Mouse (Mus musculus): ENCODE results near the gene Arhgef25. TPM values are rescaled to one million over a fixed set of nuclear protein-coding genes. Genes with fewer than 3 reads are reported as not detected.

Gene Arhgef25
- polyA plus RNA-seq, 1 experiment, result 187 TPM

DNA sequence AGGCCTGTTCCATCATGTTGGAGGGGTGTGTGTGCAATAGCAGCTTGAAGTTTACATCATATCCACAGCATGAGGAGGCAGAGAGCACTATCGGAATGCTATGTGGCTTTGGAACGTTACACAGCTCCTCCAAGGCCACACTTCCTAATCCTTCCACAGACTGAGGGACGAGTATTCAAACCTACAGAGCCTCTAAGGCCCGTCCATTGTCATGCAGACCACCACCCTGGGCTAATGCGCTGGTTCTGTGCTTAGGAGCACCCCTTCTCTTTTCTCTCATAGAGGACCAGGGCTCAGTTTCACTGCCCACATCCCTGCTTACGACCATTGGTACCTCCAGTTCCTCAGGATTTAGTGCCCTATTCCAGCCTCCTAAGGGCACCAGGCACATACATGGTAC is 35.3 kb upstream of the Arhgef25 start:
- TF ChIP-seq CTCF (IDR thresholded peaks at IDR 0.05; ENCODE audit: borderline replicate concordance, insufficient read depth, low read length) (no peak), POLR2A (IDR thresholded peaks at IDR 0.05; ENCODE audit: low read depth, low read length) (no peak)
- Histone ChIP-seq H3K4me3 (ENCODE audit: insufficient read depth, low read length) (no peak overlapping the region), H3K4me1 (ENCODE audit: control insufficient read depth, insufficient read depth, low read length) (no peaks in the 10 kb centered on the region), H3K27ac (ENCODE audit: insufficient read depth, low read length) (no peak overlapping the region)

DNA sequence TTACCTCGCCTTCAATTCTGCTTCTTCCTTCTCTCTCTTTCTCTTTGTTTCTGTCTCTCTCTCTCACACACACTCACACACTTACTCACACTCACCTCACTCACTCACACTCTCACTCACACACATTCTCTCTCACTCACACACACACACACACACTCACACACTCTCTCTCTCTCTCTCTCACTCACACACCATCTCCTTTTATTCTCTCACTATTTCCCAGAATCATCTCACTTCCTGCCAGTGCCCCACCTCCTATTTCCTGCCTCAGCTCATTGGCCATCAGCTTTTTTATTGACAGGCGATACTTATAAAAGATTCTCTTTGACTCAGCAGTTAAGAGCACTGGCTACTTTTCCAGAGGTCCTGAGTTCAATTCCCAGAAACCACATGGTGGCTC is 28.5 kb upstream of the Arhgef25 start:
- Histone ChIP-seq H3K4me1 (ENCODE audit: control insufficient read depth, insufficient read depth, low read length) (no peaks in the 10 kb centered on the region), H3K27ac (ENCODE audit: insufficient read depth, low read length) (no peak overlapping the region), H3K4me3 (ENCODE audit: insufficient read depth, low read length) (no peak overlapping the region)
- TF ChIP-seq CTCF (IDR thresholded peaks at IDR 0.05; ENCODE audit: borderline replicate concordance, insufficient read depth, low read length) (no peak), POLR2A (IDR thresholded peaks at IDR 0.05; ENCODE audit: low read depth, low read length) (no peak)

- TF ChIP-seq CTCF (IDR thresholded peaks at IDR 0.05; ENCODE audit: borderline replicate concordance, insufficient read depth, low read length), result no peak
- no peak for TF ChIP-seq POLR2A (IDR thresholded peaks at IDR 0.05; ENCODE audit: low read depth, low read length)
- H3K4me1 ChIP-seq (ENCODE audit: control insufficient read depth, insufficient read depth, low read length), result no peaks in the 10 kb centered on the region
- no peak overlapping the region for H3K27ac ChIP-seq (ENCODE audit: insufficient read depth, low read length)
- no peak overlapping the region for H3K4me3 ChIP-seq (ENCODE audit: insufficient read depth, low read length)
Measured at GRCm38 (mm10) chr10:127217177-127217576, 27.3 kb upstream of the Arhgef25 start.

DNA sequence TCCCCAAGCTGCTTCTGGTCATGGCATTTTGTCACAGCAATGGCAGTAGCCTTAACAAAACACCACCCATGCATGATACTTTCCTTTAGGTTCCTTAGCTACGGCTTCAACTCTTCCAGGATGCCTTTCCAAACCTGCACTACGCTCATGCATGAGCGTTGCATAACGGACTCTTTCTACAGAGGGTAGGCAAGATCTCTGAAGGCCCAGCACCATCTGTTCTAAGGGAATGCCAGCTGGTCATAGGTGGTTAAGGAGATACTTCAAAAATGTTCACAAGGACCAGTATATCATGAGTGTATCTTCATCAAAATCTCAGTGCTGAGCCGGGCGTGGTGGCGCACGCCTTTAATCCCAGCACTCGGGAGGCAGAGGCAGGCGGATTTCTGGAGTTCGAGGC is 26.6 kb upstream of the Arhgef25 start:
- TF ChIP-seq CTCF (IDR thresholded peaks at IDR 0.05; ENCODE audit: borderline replicate concordance, insufficient read depth, low read length) (no peak), POLR2A (IDR thresholded peaks at IDR 0.05; ENCODE audit: low read depth, low read length) (no peak)
- no peaks in the 10 kb centered on the region for H3K4me1 ChIP-seq (ENCODE audit: control insufficient read depth, insufficient read depth, low read length)
- no peak overlapping the region for H3K27ac ChIP-seq (ENCODE audit: insufficient read depth, low read length)

GRCm38 (mm10) chr10:127214422-127214803 is 24.5 kb upstream of the Arhgef25 start:
- Histone ChIP-seq H3K4me1 (ENCODE audit: control insufficient read depth, insufficient read depth, low read length) (peaks cover 8% of the 10 kb centered on the region), H3K4me3 (ENCODE audit: insufficient read depth, low read length) (no peak overlapping the region), H3K27ac (ENCODE audit: insufficient read depth, low read length) (no peak overlapping the region)
- no peak for TF ChIP-seq CTCF (IDR thresholded peaks at IDR 0.05; ENCODE audit: borderline replicate concordance, insufficient read depth, low read length)

More for the DNA sequence above, 26.6 kb upstream of the Arhgef25 start:
- no peak overlapping the region for H3K4me3 ChIP-seq (ENCODE audit: insufficient read depth, low read length)

DNA sequence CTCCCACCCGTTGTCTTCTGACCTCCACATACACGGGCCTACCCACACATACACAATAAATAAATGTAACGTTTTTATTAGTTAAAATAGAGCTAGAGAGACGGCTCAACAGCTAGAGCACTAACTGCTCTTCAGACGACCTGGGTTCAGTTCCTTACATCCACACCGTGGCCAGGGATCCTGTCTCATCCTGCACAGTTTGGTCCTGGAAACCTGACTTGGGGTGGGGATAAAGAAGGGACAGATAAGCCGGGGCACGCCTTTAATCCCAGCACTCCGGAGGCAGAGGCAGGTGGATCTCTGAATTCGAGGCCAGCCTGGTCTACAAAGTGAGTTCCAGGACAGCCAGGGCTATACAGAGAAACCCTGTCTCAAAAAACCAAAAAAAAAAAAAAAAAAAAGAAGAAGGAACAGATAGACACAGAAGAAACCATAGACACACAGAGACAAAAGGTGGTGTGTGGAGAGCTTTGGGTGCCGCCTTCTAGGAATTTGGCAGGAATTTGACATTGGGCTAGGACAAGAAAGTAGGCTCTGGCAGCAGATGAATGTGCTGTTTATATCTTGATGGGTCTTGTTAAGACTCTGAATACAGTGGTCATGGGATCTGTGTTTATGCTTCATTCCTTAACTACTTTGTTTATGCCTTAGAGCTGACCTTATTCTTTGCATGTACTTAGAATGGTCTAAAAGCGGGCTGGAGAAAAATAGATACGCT is 24.0 kb upstream of the Arhgef25 start:
- no peak for TF ChIP-seq CTCF (IDR thresholded peaks at IDR 0.05; ENCODE audit: borderline replicate concordance, insufficient read depth, low read length)
- no peak for TF ChIP-seq POLR2A (IDR thresholded peaks at IDR 0.05; ENCODE audit: low read depth, low read length)
- Histone ChIP-seq H3K4me1 (ENCODE audit: control insufficient read depth, insufficient read depth, low read length) (peaks cover 8% of the 10 kb centered on the region), H3K27ac (ENCODE audit: insufficient read depth, low read length) (no peak overlapping the region), H3K4me3 (ENCODE audit: insufficient read depth, low read length) (no peak overlapping the region)

DNA sequence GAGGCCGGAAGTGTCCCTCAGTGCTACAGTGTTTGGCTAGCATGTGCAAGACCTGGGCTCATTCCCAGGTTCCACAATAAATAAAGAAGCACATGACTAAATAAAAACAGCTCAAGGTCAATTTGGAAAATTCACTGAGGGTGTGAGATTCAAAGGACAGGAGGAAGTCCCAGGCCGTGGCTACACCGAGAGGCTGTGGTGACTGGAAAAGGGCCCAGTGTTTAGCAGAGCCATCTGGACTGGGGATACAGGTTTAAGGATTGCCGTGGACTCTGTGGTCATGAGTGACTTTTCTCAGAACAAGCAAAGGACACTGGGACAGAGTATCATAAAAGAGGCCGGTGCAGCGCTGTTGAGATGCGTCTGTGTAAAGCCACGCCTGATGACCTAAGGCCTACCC is 23.4 kb upstream of the Arhgef25 start:
- Histone ChIP-seq H3K4me3 (ENCODE audit: insufficient read depth, low read length) (no peak overlapping the region), H3K27ac (ENCODE audit: insufficient read depth, low read length) (no peak overlapping the region), H3K4me1 (ENCODE audit: control insufficient read depth, insufficient read depth, low read length) (peaks cover 8% of the 10 kb centered on the region)
- TF ChIP-seq POLR2A (IDR thresholded peaks at IDR 0.05; ENCODE audit: low read depth, low read length), result no peak
- no peak for TF ChIP-seq CTCF (IDR thresholded peaks at IDR 0.05; ENCODE audit: borderline replicate concordance, insufficient read depth, low read length)

DNA sequence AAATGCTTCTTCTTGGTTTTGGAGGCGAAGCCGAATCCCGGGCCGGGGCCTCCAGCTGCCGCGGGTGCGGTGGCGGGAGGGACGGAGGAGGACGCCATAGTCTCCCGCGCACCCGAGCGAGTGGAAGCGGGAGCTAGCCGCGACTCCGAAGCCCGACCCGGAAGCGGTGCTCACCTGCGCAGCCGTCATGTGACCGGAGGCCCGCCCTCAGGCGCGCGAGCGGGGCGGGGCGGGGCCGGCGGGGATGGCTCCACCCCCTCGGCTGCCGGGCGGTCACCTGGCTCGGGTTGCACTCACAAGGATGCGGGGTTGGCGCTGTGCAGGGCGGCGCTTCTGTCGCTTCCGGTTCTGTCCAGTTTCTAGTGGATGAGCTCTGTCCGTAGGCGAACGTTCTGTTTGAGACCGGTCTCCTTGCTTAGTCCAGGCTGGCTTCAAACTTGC is 21.6 kb upstream of the Arhgef25 start, which contains the start of gene Pip4k2c:
Gene Pip4k2c, minus strand, starts transcription at position 172 of the 441 bp plus-strand sequence.
- Histone ChIP-seq H3K4me3 (ENCODE audit: insufficient read depth, low read length) (peak within 1 kb of the TSS; percentile 82), H3K27ac (ENCODE audit: insufficient read depth, low read length) (peak within 1 kb of the TSS; percentile 53)
- TF ChIP-seq CTCF (IDR thresholded peaks at IDR 0.05; ENCODE audit: borderline replicate concordance, insufficient read depth, low read length), result no peak
- peak; percentile 87 for TF ChIP-seq POLR2A (IDR thresholded peaks at IDR 0.05; ENCODE audit: low read depth, low read length)

GRCm38 (mm10) chr10:127210961-127211405 is 21.1 kb upstream of the Arhgef25 start:
- peak overlapping the region; percentile 82 for H3K4me3 ChIP-seq (ENCODE audit: insufficient read depth, low read length)
- H3K4me1 ChIP-seq (ENCODE audit: control insufficient read depth, insufficient read depth, low read length), result peaks cover 8% of the 10 kb centered on the region
- TF ChIP-seq CTCF (IDR thresholded peaks at IDR 0.05; ENCODE audit: borderline replicate concordance, insufficient read depth, low read length), result no peak
- 0 out of 2 replicates have a peak, but pooled peaks have one; percentile 7 for TF ChIP-seq POLR2A (IDR thresholded peaks at IDR 0.05; ENCODE audit: low read depth, low read length)
- H3K27ac ChIP-seq (ENCODE audit: insufficient read depth, low read length), result no peak overlapping the region

More for the DNA sequence above, 21.6 kb upstream of the Arhgef25 start, which contains the start of gene Pip4k2c:
- H3K4me1 ChIP-seq (ENCODE audit: control insufficient read depth, insufficient read depth, low read length), result peaks cover 8% of the 10 kb centered on the region

DNA sequence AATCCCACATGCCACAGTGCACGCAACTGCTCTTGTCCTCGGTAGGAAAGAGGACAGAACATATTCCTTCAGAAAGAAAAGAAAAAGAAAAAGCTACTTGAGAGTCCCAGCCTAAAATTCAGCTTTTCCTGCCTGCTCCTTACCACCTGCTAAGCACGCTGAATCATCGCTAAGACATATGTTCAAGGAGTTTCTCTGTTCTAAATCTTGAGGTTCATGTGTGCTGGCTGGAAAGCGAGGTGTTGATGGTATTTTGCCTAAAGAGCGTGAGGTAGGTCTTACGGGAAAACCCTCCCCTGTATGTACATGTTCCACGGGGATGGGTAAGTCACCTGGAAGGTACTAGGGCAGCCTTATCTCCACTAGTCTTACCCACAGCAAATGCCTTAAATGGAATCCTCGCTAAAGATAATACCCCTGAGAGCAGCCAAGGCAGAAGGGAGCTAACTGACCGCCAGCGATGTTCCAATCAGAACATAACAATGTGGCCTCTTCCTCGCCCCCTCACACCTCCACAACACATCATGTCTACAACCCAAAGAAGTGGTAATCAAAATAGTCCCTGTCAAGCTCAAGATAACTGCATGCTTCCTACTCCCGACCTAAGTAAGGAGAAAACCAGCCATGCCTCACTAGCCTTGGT is 20.2 kb upstream of the Arhgef25 start:
- no peak overlapping the region for H3K27ac ChIP-seq (ENCODE audit: insufficient read depth, low read length)
- H3K4me3 ChIP-seq (ENCODE audit: insufficient read depth, low read length), result peak overlapping the region; percentile 82
- peaks cover 8% of the 10 kb centered on the region for H3K4me1 ChIP-seq (ENCODE audit: control insufficient read depth, insufficient read depth, low read length)
- TF ChIP-seq POLR2A (IDR thresholded peaks at IDR 0.05; ENCODE audit: low read depth, low read length) (no peak), CTCF (IDR thresholded peaks at IDR 0.05; ENCODE audit: borderline replicate concordance, insufficient read depth, low read length) (no peak)

Data from embryonic fibroblast, embryonic 13.5 days (primary cell).